Mouse (Mus musculus): ENCODE measurements around the gene Slc25a44. TPM values are rescaled to one million over a fixed set of nuclear protein-coding genes. Genes with fewer than 3 reads are reported as not detected.
A peak's percentile ranks its signal among the peaks of the same experiment; 100 is the strongest.
"Not testable (repeated sequence)": the region's sequence is repeated elsewhere in the genome, so short reads cannot be mapped to it uniquely, and the experiment has no call there.

Gene Slc25a44
- polyA plus RNA-seq, 1 experiment from 2014 or later: 38.0 TPM

- DNase-seq (no peak), ATAC-seq (ENCODE audit: low FRiP score, low TSS enrichment) (no peak)
- Histone ChIP-seq H3K27me3 (ENCODE audit: control insufficient read depth, insufficient read depth, low read length) (no peaks in the 10 kb centered on the region), H3K27ac (replicated peaks; ENCODE audit: low read depth, low read length) (no peak overlapping the region), H3K9ac (replicated peaks; ENCODE audit: low read length) (no peak overlapping the region), H3K4me1 (ENCODE audit: control insufficient read depth, insufficient read depth, low read length) (peaks cover 3% of the 10 kb centered on the region; the same call in 1 of the 2 replicates), H3K4me3 (replicated peaks; ENCODE audit: low read depth, low read length) (no peak overlapping the region), H3K9me3 (ENCODE audit: control insufficient read depth, low read length) (no peaks in the 10 kb centered on the region), H3K36me3 (ENCODE audit: control insufficient read depth, insufficient read depth, low read length) (peaks cover 79% of the 10 kb centered on the region), H3K4me2 (ENCODE audit: low read length) (no peak overlapping the region)
- WGBS: 86% methylated on average over 7 of the region's 7 CpGs
These were observed 17.9 kb upstream of the Slc25a44 start for GRCm38 (mm10) chr3:88442888-88443287.

- no peak overlapping the region for H3K4me2 ChIP-seq (ENCODE audit: low read length)
- H3K9ac ChIP-seq (replicated peaks; ENCODE audit: low read length): no peak overlapping the region
- DNase-seq (no peak), ATAC-seq (ENCODE audit: low FRiP score, low TSS enrichment) (no peak)
- peaks cover 3% of the 10 kb centered on the region; the same call in 1 of the 2 replicates for H3K4me1 ChIP-seq (ENCODE audit: control insufficient read depth, insufficient read depth, low read length)
- peaks cover 79% of the 10 kb centered on the region for H3K36me3 ChIP-seq (ENCODE audit: control insufficient read depth, insufficient read depth, low read length)
- WGBS: 86% methylated on average over 12 of the region's 12 CpGs
- H3K9me3 ChIP-seq (ENCODE audit: control insufficient read depth, low read length): no peaks in the 10 kb centered on the region
- H3K27me3 ChIP-seq (ENCODE audit: control insufficient read depth, insufficient read depth, low read length): no peaks in the 10 kb centered on the region
- no peak overlapping the region for H3K4me3 ChIP-seq (replicated peaks; ENCODE audit: low read depth, low read length)
- no peak overlapping the region for H3K27ac ChIP-seq (replicated peaks; ENCODE audit: low read depth, low read length)
These were observed 17.5 kb upstream of the Slc25a44 start for GRCm38 (mm10) chr3:88442488-88442887.

GRCm38 (mm10) chr3:88440500-88441381 lies 15.8 kb upstream of the Slc25a44 start:
- H3K36me3 ChIP-seq (ENCODE audit: control insufficient read depth, insufficient read depth, low read length): peaks cover 81% of the 10 kb centered on the region
- H3K4me3 ChIP-seq (replicated peaks; ENCODE audit: low read depth, low read length): no peak overlapping the region
- H3K27ac ChIP-seq (replicated peaks; ENCODE audit: low read depth, low read length): no peak overlapping the region
- peak; percentile 83 for DNase-seq
- H3K27me3 ChIP-seq (ENCODE audit: control insufficient read depth, insufficient read depth, low read length): no peaks in the 10 kb centered on the region
- no peaks in the 10 kb centered on the region for H3K9me3 ChIP-seq (ENCODE audit: control insufficient read depth, low read length)
- no peak overlapping the region for H3K4me2 ChIP-seq (ENCODE audit: low read length)
- WGBS: 21% methylated on average over 27 of the region's 27 CpGs
- H3K9ac ChIP-seq (replicated peaks; ENCODE audit: low read length): no peak overlapping the region; the same call in 1 of the 2 replicates
- ATAC-seq (ENCODE audit: low FRiP score, low TSS enrichment): no peak; the same call in 1 of the 2 replicates
- peaks cover 3% of the 10 kb centered on the region; the same call in 1 of the 2 replicates for H3K4me1 ChIP-seq (ENCODE audit: control insufficient read depth, insufficient read depth, low read length)

GRCm38 (mm10) chr3:88439582-88439981 lies 14.6 kb upstream of the Slc25a44 start:
- Histone ChIP-seq H3K36me3 (ENCODE audit: control insufficient read depth, insufficient read depth, low read length) (peaks cover 81% of the 10 kb centered on the region), H3K9ac (replicated peaks; ENCODE audit: low read length) (no peak overlapping the region), H3K4me1 (ENCODE audit: control insufficient read depth, insufficient read depth, low read length) (peaks cover 3% of the 10 kb centered on the region; the same call in 1 of the 2 replicates), H3K27me3 (ENCODE audit: control insufficient read depth, insufficient read depth, low read length) (no peaks in the 10 kb centered on the region), H3K9me3 (ENCODE audit: control insufficient read depth, low read length) (no peaks in the 10 kb centered on the region), H3K4me2 (ENCODE audit: low read length) (no peak overlapping the region), H3K4me3 (replicated peaks; ENCODE audit: low read depth, low read length) (no peak overlapping the region), H3K27ac (replicated peaks; ENCODE audit: low read depth, low read length) (no peak overlapping the region)
- 40% methylated on average over 4 of the region's 4 CpGs for WGBS
- DNase-seq (no peak), ATAC-seq (ENCODE audit: low FRiP score, low TSS enrichment) (no peak)

GRCm38 (mm10) chr3:88437454-88437853 lies 12.5 kb upstream of the Slc25a44 start:
- H3K9ac ChIP-seq (replicated peaks; ENCODE audit: low read length): no peak overlapping the region
- 84% methylated on average over 10 of the region's 10 CpGs for WGBS
- DNase-seq (no peak), ATAC-seq (ENCODE audit: low FRiP score, low TSS enrichment) (no peak)
- H3K27ac ChIP-seq (replicated peaks; ENCODE audit: low read depth, low read length): no peak overlapping the region
- H3K4me3 ChIP-seq (replicated peaks; ENCODE audit: low read depth, low read length): no peak overlapping the region
- peaks cover 63% of the 10 kb centered on the region for H3K36me3 ChIP-seq (ENCODE audit: control insufficient read depth, insufficient read depth, low read length)
- H3K9me3 ChIP-seq (ENCODE audit: control insufficient read depth, low read length): no peaks in the 10 kb centered on the region
- peak overlapping the region; percentile 46; the same call in 1 of the 2 replicates for H3K4me2 ChIP-seq (ENCODE audit: low read length)
- no peaks in the 10 kb centered on the region for H3K27me3 ChIP-seq (ENCODE audit: control insufficient read depth, insufficient read depth, low read length)
- H3K4me1 ChIP-seq (ENCODE audit: control insufficient read depth, insufficient read depth, low read length): peaks cover 3% of the 10 kb centered on the region; the same call in 1 of the 2 replicates

- H3K4me2 ChIP-seq (ENCODE audit: low read length): peak overlapping the region; percentile 46
- H3K9me3 ChIP-seq (ENCODE audit: control insufficient read depth, low read length): no peaks in the 10 kb centered on the region
- ATAC-seq (ENCODE audit: low FRiP score, low TSS enrichment) (peak; percentile 72), DNase-seq (peak; percentile 62)
- no peak overlapping the region for H3K27ac ChIP-seq (replicated peaks; ENCODE audit: low read depth, low read length)
- H3K4me3 ChIP-seq (replicated peaks; ENCODE audit: low read depth, low read length): peak overlapping the region; percentile 14; the same call in 1 of the 2 replicates
- peaks cover 62% of the 10 kb centered on the region for H3K36me3 ChIP-seq (ENCODE audit: control insufficient read depth, insufficient read depth, low read length)
- 11% methylated on average over 29 of the region's 29 CpGs for WGBS
- H3K9ac ChIP-seq (replicated peaks; ENCODE audit: low read length): no peak overlapping the region; the same call in 1 of the 2 replicates
- peaks cover 3% of the 10 kb centered on the region; the same call in 1 of the 2 replicates for H3K4me1 ChIP-seq (ENCODE audit: control insufficient read depth, insufficient read depth, low read length)
- H3K27me3 ChIP-seq (ENCODE audit: control insufficient read depth, insufficient read depth, low read length): no peaks in the 10 kb centered on the region
These were observed 11.7 kb upstream of the Slc25a44 start for GRCm38 (mm10) chr3:88436395-88437201.

GRCm38 (mm10) chr3:88435515-88435914 lies 10.6 kb upstream of the Slc25a44 start:
- no peak overlapping the region for H3K4me2 ChIP-seq (ENCODE audit: low read length)
- peaks cover 55% of the 10 kb centered on the region for H3K36me3 ChIP-seq (ENCODE audit: control insufficient read depth, insufficient read depth, low read length)
- no peaks in the 10 kb centered on the region for H3K9me3 ChIP-seq (ENCODE audit: control insufficient read depth, low read length)
- H3K9ac ChIP-seq (replicated peaks; ENCODE audit: low read length): no peak overlapping the region
- no peak overlapping the region for H3K27ac ChIP-seq (replicated peaks; ENCODE audit: low read depth, low read length)
- no peaks in the 10 kb centered on the region for H3K27me3 ChIP-seq (ENCODE audit: control insufficient read depth, insufficient read depth, low read length)
- no peak for ATAC-seq (ENCODE audit: low FRiP score, low TSS enrichment)
- 65% methylated on average over 10 of the region's 10 CpGs for WGBS
- no peak overlapping the region for H3K4me3 ChIP-seq (replicated peaks; ENCODE audit: low read depth, low read length)
- H3K4me1 ChIP-seq (ENCODE audit: control insufficient read depth, insufficient read depth, low read length): no peaks in the 10 kb centered on the region
- DNase-seq: no peak

GRCm38 (mm10) chr3:88428639-88429038 lies 3.7 kb upstream of the Slc25a44 start:
- H3K27me3 ChIP-seq (ENCODE audit: control insufficient read depth, insufficient read depth, low read length); ATAC-seq (ENCODE audit: low FRiP score, low TSS enrichment); H3K9me3 ChIP-seq (ENCODE audit: control insufficient read depth, low read length); DNase-seq; H3K36me3 ChIP-seq (ENCODE audit: control insufficient read depth, insufficient read depth, low read length); H3K4me2 ChIP-seq (ENCODE audit: low read length); H3K4me3 ChIP-seq (replicated peaks; ENCODE audit: low read depth, low read length); H3K9ac ChIP-seq (replicated peaks; ENCODE audit: low read length); H3K4me1 ChIP-seq (ENCODE audit: control insufficient read depth, insufficient read depth, low read length); H3K27ac ChIP-seq (replicated peaks; ENCODE audit: low read depth, low read length): not testable (repeated sequence)
- WGBS: 72% methylated on average over 8 of the region's 8 CpGs

All from midbrain, embryonic 14.5 days (tissue).